Mouse (Mus musculus) neural tube, embryonic 14.5 days (tissue): ENCODE measurements at regions not wholly inside any gene's neighbourhood (a gene's known extent, or its start where the extent isn't known, plus 50 kb on each side); places are given as distances from the start of the nearest gene placed in this dataset.

ENCODE experiments used
- ATAC-seq: fragments of 200-750 bp; cut with Nextera tagmentation; 2 replicates; pipeline ENCODE4 v1.8.0; 2017; ENCODE audit warnings: low read depth, mild to moderate bottlenecking, moderate TSS enrichment, moderate library complexity
- H3K27ac ChIP-seq: fragments of 300-500 bp; sonication (generic); 2 replicates; pipeline ENCODE4 v1.5.1; 2014; ENCODE audit warnings: low read depth, mild to moderate bottlenecking, control low read depth, low read length, moderate library complexity, mixed read lengths
- H3K27me3 ChIP-seq: fragments of 300-500 bp; sonication (generic); 2 replicates; pipeline ENCODE4 v1.6.1; 2014; ENCODE audit warnings: low read length; ENCODE audit not compliant: control insufficient read depth, insufficient read depth
- H3K36me3 ChIP-seq: fragments of 300-500 bp; sonication (generic); 2 replicates; pipeline ENCODE4 v1.6.1; 2014; ENCODE audit warnings: low read length, mixed read lengths; ENCODE audit not compliant: control insufficient read depth, insufficient read depth
- H3K4me1 ChIP-seq: fragments of 300-500 bp; sonication (generic); 2 replicates; pipeline ENCODE4 v1.6.1; 2014; ENCODE audit warnings: low read length; ENCODE audit not compliant: control insufficient read depth, insufficient read depth
- H3K4me2 ChIP-seq: fragments of 300-500 bp; sonication (generic); 2 replicates; pipeline ENCODE4 v1.6.1; 2014; ENCODE audit warnings: mild to moderate bottlenecking, low read depth, low read length, control low read depth
- H3K4me3 ChIP-seq: fragments of 300-500 bp; sonication (generic); 2 replicates; pipeline ENCODE4 v1.5.1; 2014; ENCODE audit warnings: low read depth, low read length, control low read depth, mixed read lengths
- H3K9ac ChIP-seq: fragments of 300-500 bp; sonication (generic); replicated peaks from 2 replicates; pipeline ENCODE4 v1.6.1; 2014; ENCODE audit warnings: low read depth, mild to moderate bottlenecking, control low read depth, low read length, mixed read lengths
- H3K9me3 ChIP-seq: fragments of 300-500 bp; sonication (generic); 2 replicates; pipeline ENCODE4 v1.6.1; 2016; ENCODE audit warnings: low read length; ENCODE audit not compliant: control insufficient read depth
- WGBS: fragments of 180-500 bp; shearing (Covaris S2); extraction: QIAGEN DNeasy Blood & Tissue Kit; methylation state at CpG from one replicate; pipeline ENCODE4 v1.1.7; 2014; 5-methylcytosine and 5-hydroxymethylcytosine counted together

DNA sequence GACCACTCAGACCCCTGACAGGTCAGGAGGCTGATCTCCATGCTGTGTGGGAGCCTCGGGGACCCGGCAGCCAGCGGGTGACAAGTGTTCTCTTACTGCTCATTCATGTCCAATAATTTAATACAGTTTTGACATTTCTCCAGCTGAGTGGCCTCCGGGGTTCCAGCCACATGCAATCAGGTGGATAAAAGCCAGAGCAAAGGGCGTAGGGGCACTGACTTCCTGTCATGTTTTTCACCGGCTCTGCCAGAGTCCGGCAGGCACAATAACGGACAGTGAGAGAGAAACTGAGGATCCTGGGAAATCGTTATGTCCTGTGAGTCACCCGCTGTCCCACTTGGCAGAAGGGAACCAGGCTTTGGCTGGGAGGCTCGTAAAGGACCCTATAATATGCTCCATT lies 412.8 kb downstream of the Ptpru start:
- H3K4me3 ChIP-seq: no peak overlapping the region
- ATAC-seq: no peak
- no peak overlapping the region for H3K9ac ChIP-seq
- WGBS: 62% methylated on average over 11 of the region's 11 CpGs
- H3K9me3 ChIP-seq: no peaks in the 10 kb centered on the region
- no peak overlapping the region for H3K27ac ChIP-seq
- peaks cover 5% of the 10 kb centered on the region; the same call in 1 of the 2 replicates for H3K4me1 ChIP-seq
- no peak overlapping the region for H3K4me2 ChIP-seq
- H3K27me3 ChIP-seq: no peaks in the 10 kb centered on the region
- no peaks in the 10 kb centered on the region for H3K36me3 ChIP-seq

- Histone ChIP-seq H3K36me3 (no peaks in the 10 kb centered on the region), H3K4me3 (no peak overlapping the region), H3K9me3 (no peaks in the 10 kb centered on the region), H3K27ac (no peak overlapping the region), H3K4me1 (peaks cover 5% of the 10 kb centered on the region), H3K9ac (no peak overlapping the region), H3K27me3 (no peaks in the 10 kb centered on the region), H3K4me2 (no peak overlapping the region)
- ATAC-seq: no peak
- WGBS: 97% methylated on average over 7 of the region's 7 CpGs
These were observed 410.2 kb downstream of the Ptpru start for GRCm38 (mm10) chr4:131427871-131428270.

DNA sequence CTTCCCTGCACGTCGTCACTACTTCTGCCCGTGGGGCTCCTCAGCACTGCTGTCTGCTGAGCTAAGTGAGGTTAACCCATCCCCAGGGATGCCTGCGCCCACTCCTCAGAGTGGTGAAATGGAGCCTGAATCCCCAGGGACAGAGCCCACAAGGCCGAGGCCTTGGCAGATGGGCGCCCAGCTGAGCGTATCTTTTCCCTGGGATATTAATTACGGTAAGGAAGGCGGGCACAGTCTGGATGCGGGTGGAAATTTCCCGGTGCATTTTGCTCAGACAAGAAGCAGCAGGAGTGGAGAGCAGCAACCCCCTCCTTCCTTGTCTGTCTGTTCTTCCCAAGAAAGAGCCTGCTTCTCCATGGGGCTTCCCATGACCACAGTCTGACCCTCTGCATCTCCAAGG lies 408.7 kb downstream of the Ptpru start:
- no peaks in the 10 kb centered on the region for H3K36me3 ChIP-seq
- peaks cover 5% of the 10 kb centered on the region for H3K4me1 ChIP-seq
- H3K4me2 ChIP-seq: no peak overlapping the region
- no peak overlapping the region for H3K9ac ChIP-seq
- H3K27ac ChIP-seq: no peak overlapping the region
- WGBS: 24% methylated on average over 11 of the region's 11 CpGs
- H3K9me3 ChIP-seq: no peaks in the 10 kb centered on the region
- H3K4me3 ChIP-seq: no peak overlapping the region
- peak; percentile 50; the same call in 1 of the 2 replicates for ATAC-seq
- H3K27me3 ChIP-seq: no peaks in the 10 kb centered on the region

DNA sequence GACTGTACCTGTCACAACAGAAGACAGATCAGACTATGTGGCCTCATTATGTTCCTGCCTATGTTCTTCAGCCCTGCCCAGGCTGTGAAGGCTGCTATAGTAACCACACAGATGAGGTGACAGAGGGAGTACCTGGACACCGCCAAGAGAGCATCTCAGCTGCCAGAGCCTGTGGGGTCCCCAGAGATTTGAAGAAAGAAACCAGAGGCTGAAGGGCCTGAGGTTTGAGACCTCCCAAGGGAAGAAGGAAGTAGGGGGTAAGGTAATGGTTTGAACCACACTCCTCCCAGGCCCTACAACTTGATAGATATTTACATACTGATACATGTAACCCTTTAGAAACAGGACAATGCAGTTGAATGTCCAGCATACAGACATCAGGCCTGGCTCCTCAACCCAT lies 407.7 kb downstream of the Ptpru start:
- Histone ChIP-seq H3K9me3 (no peaks in the 10 kb centered on the region), H3K36me3 (no peaks in the 10 kb centered on the region), H3K27ac (no peak overlapping the region), H3K4me1 (peaks cover 5% of the 10 kb centered on the region), H3K4me3 (no peak overlapping the region), H3K9ac (no peak overlapping the region), H3K27me3 (no peaks in the 10 kb centered on the region), H3K4me2 (no peak overlapping the region)
- WGBS: 88% methylated on average over 1 of the region's 1 CpGs
- no peak for ATAC-seq

GRCm38 (mm10) chr4:131431188-131431587 lies 406.9 kb downstream of the Ptpru start:
- H3K9ac ChIP-seq: no peak overlapping the region
- H3K4me1 ChIP-seq: peaks cover 5% of the 10 kb centered on the region
- H3K9me3 ChIP-seq: no peaks in the 10 kb centered on the region
- no peak overlapping the region for H3K4me2 ChIP-seq
- H3K4me3 ChIP-seq: no peak overlapping the region
- WGBS: 11% methylated on average over 5 of the region's 5 CpGs
- H3K27me3 ChIP-seq: no peaks in the 10 kb centered on the region
- H3K27ac ChIP-seq: no peak overlapping the region
- ATAC-seq: no peak
- no peaks in the 10 kb centered on the region for H3K36me3 ChIP-seq

- WGBS: 25% methylated on average over 13 of the region's 13 CpGs
- no peaks in the 10 kb centered on the region for H3K27me3 ChIP-seq
- H3K9me3 ChIP-seq: no peaks in the 10 kb centered on the region
- H3K36me3 ChIP-seq: no peaks in the 10 kb centered on the region
- peaks cover 5% of the 10 kb centered on the region for H3K4me1 ChIP-seq
- no peak overlapping the region for H3K4me3 ChIP-seq
- H3K9ac ChIP-seq: no peak overlapping the region
- ATAC-seq: no peak
- H3K27ac ChIP-seq: no peak overlapping the region; the same call in 1 of the 2 replicates
- no peak overlapping the region for H3K4me2 ChIP-seq
These were observed 405.4 kb downstream of the Ptpru start for GRCm38 (mm10) chr4:131432591-131433177.

GRCm38 (mm10) chr4:131435222-131435621 lies 402.9 kb downstream of the Ptpru start:
- H3K27me3 ChIP-seq: no peaks in the 10 kb centered on the region
- WGBS: 83% methylated on average over 12 of the region's 12 CpGs
- no peaks in the 10 kb centered on the region for H3K9me3 ChIP-seq
- H3K9ac ChIP-seq: no peak overlapping the region
- H3K4me1 ChIP-seq: no peaks in the 10 kb centered on the region; the same call in none of the 2 replicates
- H3K27ac ChIP-seq: no peak overlapping the region
- no peak for ATAC-seq
- no peaks in the 10 kb centered on the region for H3K36me3 ChIP-seq
- H3K4me2 ChIP-seq: no peak overlapping the region
- no peak overlapping the region for H3K4me3 ChIP-seq

- H3K27ac ChIP-seq: no peak overlapping the region
- no peaks in the 10 kb centered on the region for H3K27me3 ChIP-seq
- H3K4me2 ChIP-seq: no peak overlapping the region
- WGBS: 94% methylated on average over 2 of the region's 2 CpGs
- H3K36me3 ChIP-seq: no peaks in the 10 kb centered on the region
- no peaks in the 10 kb centered on the region for H3K9me3 ChIP-seq
- H3K9ac ChIP-seq: no peak overlapping the region
- ATAC-seq: no peak
- no peaks in the 10 kb centered on the region for H3K4me1 ChIP-seq
- H3K4me3 ChIP-seq: no peak overlapping the region
These were observed 399.7 kb downstream of the Ptpru start for GRCm38 (mm10) chr4:131438403-131438802.

DNA sequence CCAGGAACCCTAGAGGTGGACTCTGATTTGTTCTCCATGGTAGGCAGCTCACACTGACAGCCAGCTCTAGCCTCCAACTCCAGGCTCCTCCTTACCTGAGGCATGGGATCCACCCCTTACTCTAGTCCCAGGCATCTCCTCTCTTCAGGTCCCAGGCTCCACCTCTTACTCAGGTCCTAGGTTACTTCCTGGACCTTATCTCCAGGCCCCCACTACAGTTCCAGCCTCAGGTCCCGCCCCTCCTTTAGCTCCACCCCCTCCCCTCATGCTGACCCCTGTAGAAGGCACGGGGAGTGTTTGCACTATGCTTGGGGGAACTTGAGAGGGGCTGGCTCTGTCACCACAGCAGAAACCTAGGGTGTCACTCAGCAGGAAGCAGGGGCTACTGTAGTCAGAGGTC lies 399.2 kb downstream of the Ptpru start:
- Histone ChIP-seq H3K4me2 (no peak overlapping the region), H3K9me3 (no peaks in the 10 kb centered on the region), H3K4me3 (no peak overlapping the region), H3K9ac (no peak overlapping the region), H3K27ac (no peak overlapping the region), H3K36me3 (no peaks in the 10 kb centered on the region), H3K4me1 (no peaks in the 10 kb centered on the region), H3K27me3 (no peaks in the 10 kb centered on the region)
- ATAC-seq: no peak
- WGBS: 39% methylated on average over 2 of the region's 2 CpGs
